Mouse (Mus musculus) heart, adult 2 months (tissue): ENCODE data around the gene Dhps. TPM values are rescaled to one million over a fixed set of nuclear protein-coding genes. Genes with fewer than 3 reads are reported as not detected.

ENCODE experiments used
- DNase-seq, 2 experiments: peaks; one replicate each; pipeline ENCODE4 v3.0.0; 2021
- H3K27ac ChIP-seq: fragments of 200-600 bp; 2 replicates; pipeline ENCODE4 v1.8.1; 2022
- H3K27me3 ChIP-seq: fragments of 200-500 bp; 2 replicates; pipeline ENCODE4 v1.6.1; 2012; ENCODE audit warnings: mild to moderate bottlenecking, low read length, inconsistent platforms, mixed read lengths; ENCODE audit not compliant: control insufficient read depth, insufficient read depth
- H3K36me3 ChIP-seq: fragments of 200-500 bp; 2 replicates; pipeline ENCODE4 v1.6.1; 2012; ENCODE audit warnings: low read length, inconsistent platforms; ENCODE audit not compliant: control insufficient read depth, insufficient read depth
- H3K4me1 ChIP-seq: fragments of 200-500 bp; 2 replicates; pipeline ENCODE4 v1.6.1; 2011; ENCODE audit warnings: low read length; ENCODE audit not compliant: control insufficient read depth, insufficient read depth
- H3K4me3 ChIP-seq: fragments of 200-600 bp; 2 replicates; pipeline ENCODE4 v1.8.1; 2022
- H3K79me2 ChIP-seq: fragments of 200-500 bp; replicated peaks from 2 replicates; pipeline ENCODE4 v1.6.1; 2012; ENCODE audit warnings: mild to moderate bottlenecking, inconsistent platforms, low read length, moderate library complexity, mixed read lengths; ENCODE audit not compliant: control insufficient read depth, insufficient read depth
- H3K9ac ChIP-seq: fragments of 200-500 bp; 2 replicates; pipeline ENCODE4 v1.6.1; 2012; ENCODE audit warnings: low read depth, mild to moderate bottlenecking, control low read depth, inconsistent platforms, low read length, mixed read lengths
- CTCF ChIP-seq: fragments of 200-600 bp; IDR thresholded peaks from 2 replicates; pipeline ENCODE4 v1.8.1; 2022; ENCODE audit warnings: antibody characterized with exemption, mild to moderate bottlenecking, moderate library complexity
- EP300 ChIP-seq: fragments of 200-500 bp; IDR thresholded peaks from 2 replicates; pipeline ENCODE4 v1.6.1; 2011; ENCODE audit warnings: low read depth, low read length, control low read depth; ENCODE audit not compliant: insufficient read depth
- POLR2A ChIP-seq: fragments of 200-500 bp; IDR thresholded peaks from 2 replicates; pipeline ENCODE4 v1.6.1; 2011; ENCODE audit warnings: mild to moderate bottlenecking, low read depth, low read length, control low read depth; ENCODE audit not compliant: insufficient read depth
- WGBS: fragments of 180-500 bp; shearing (Covaris S2); methylation state at CpG from one replicate; pipeline ENCODE4 v1.1.7; 2018; 5-methylcytosine and 5-hydroxymethylcytosine counted together
- intact Hi-C: fragments of 180-260 bp; cut with DNase I; formaldehyde crosslinking; loops from one replicate; pipeline ENCODE4 v1.15.1; 2025
- polyA plus RNA-seq: library from polyadenylated mRNA; depleted of rRNA; stranded (reverse); fragments of >200 nt; gene quantifications from 2 replicates; pipeline ENCODE4 v1.2.3, GENCODE M21; 2012
- total RNA-seq, 2 experiments: library from RNA; stranded (reverse); gene quantifications; 2 replicates each; pipeline ENCODE4 v1.2.3; 2021

Dhps gene
- total and polyA plus RNA-seq, 3 experiments, result 26.1 to 31.5 (median 29.4) TPM

- intact Hi-C loops, result loop anchor here (5.0 kb wide), 1 partner anchor 34 kb away; the partner anchor contains the start of gene Dhps
- DNase-seq, result peak; percentile 68 to 71
- Histone ChIP-seq H3K9ac (peak overlapping the region; percentile 94), H3K79me2 (peaks cover 5% of the 10 kb centered on the region), H3K27me3 (no peaks in the 10 kb centered on the region), H3K4me3 (peak overlapping the region; percentile 76), H3K36me3 (peaks cover under 1% of the 10 kb centered on the region; the same call in 1 of the 2 replicates), H3K4me1 (peaks cover 6% of the 10 kb centered on the region), H3K27ac (peak overlapping the region; percentile 96)
- TF ChIP-seq CTCF, result no peak
- no peak for TF ChIP-seq POLR2A
- no peak for TF ChIP-seq EP300
- under 1% methylated on average over 57 of the region's 57 CpGs for WGBS
Observed at GRCm38 (mm10) chr8:85037681-85038531, 33.7 kb upstream of the Dhps start.

DNA sequence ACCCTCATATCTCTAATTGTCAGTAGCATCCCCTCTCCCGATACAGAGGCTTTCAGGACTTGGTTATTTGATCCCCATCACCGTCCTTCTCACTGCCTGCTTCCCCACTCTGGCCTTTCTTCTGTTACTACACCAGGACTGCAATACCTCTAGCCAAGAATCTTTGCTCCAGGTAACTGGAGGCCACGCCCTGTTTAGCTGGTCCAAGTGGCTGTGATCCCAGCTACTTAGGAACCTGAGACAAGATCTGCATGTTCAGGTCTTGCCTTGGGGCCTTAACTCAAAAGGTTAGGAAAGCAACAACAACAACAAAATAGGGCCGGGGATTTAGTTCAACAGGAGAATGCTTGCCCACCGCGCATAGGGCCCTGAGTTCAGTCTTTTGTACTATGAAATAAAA lies 27.9 kb upstream of the Dhps start:
- intact Hi-C loops, result no loop called here
- Histone ChIP-seq H3K27ac (no peak overlapping the region), H3K27me3 (no peaks in the 10 kb centered on the region), H3K4me1 (no peaks in the 10 kb centered on the region; the same call in 1 of the 2 replicates), H3K9ac (no peak overlapping the region), H3K4me3 (no peak overlapping the region), H3K36me3 (no peaks in the 10 kb centered on the region), H3K79me2 (peaks cover 5% of the 10 kb centered on the region)
- 95% methylated on average over 6 of the region's 6 CpGs for WGBS
- TF ChIP-seq POLR2A, result no peak
- TF ChIP-seq CTCF, result no peak
- TF ChIP-seq EP300, result no peak
- no peak for DNase-seq

DNA sequence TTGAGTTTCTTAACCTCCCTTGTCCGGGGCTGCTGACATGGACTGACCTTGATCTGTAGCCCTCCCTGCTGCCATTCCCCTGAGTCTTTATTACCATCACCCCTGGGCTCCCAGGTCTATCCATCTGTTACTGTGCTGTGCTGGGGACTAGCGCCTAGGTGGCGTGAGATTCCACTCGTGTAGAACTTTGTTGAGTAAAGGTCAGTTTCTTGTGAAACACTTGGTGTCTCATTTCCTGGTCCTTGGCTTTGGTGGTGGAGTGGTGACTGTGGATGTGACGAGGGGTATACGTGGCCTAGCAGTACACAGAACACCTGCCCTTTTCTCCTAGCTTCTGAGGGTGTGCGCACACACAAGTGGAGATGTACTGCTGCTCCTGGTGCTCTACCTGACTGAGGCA lies 14.2 kb upstream of the Dhps start:
- WGBS, result 81% methylated on average over 7 of the region's 7 CpGs
- intact Hi-C loops, result no loop called here

GRCm38 (mm10) chr8:85059879-85060616 lies 11.5 kb upstream of the Dhps start, which contains the start of gene Fbxw9:
TSS of gene Fbxw9 (plus strand) at chr8:85060055.
- WGBS, result under 1% methylated on average over 53 of the region's 53 CpGs
- H3K4me1 ChIP-seq, result no peaks in the 10 kb centered on the region; the same call in 1 of the 2 replicates
- peak within 1 kb of the TSS; percentile 53 for H3K27ac ChIP-seq
- no peaks in the 10 kb centered on the region for H3K27me3 ChIP-seq
- peak; percentile 89 to 90 for DNase-seq
- TF ChIP-seq CTCF, result no peak
- TF ChIP-seq POLR2A, result 0 out of 2 replicates have a peak, but pooled peaks have one; percentile 33
- peak within 1 kb of the TSS; percentile 84 for H3K4me3 ChIP-seq
- intact Hi-C loops, result loop anchor here (1.0 kb wide), 1 partner anchor 11 kb away; the partner anchor contains the start of gene Dhps
- no peaks in the 10 kb centered on the region for H3K36me3 ChIP-seq
- no peaks in the 10 kb centered on the region; the same call in 1 of the 2 replicates for H3K79me2 ChIP-seq
- peak within 1 kb of the TSS; percentile 57 for H3K9ac ChIP-seq

More for the DNA sequence above, 14.2 kb upstream of the Dhps start:
- Histone ChIP-seq H3K4me3 (no peak overlapping the region), H3K36me3 (no peaks in the 10 kb centered on the region), H3K27ac (no peak overlapping the region), H3K79me2 (no peaks in the 10 kb centered on the region; the same call in 1 of the 2 replicates), H3K27me3 (no peaks in the 10 kb centered on the region), H3K4me1 (no peaks in the 10 kb centered on the region; the same call in 1 of the 2 replicates), H3K9ac (no peak overlapping the region)
- TF ChIP-seq CTCF (no peak), POLR2A (no peak), EP300 (no peak)
- DNase-seq, result no peak

DNA sequence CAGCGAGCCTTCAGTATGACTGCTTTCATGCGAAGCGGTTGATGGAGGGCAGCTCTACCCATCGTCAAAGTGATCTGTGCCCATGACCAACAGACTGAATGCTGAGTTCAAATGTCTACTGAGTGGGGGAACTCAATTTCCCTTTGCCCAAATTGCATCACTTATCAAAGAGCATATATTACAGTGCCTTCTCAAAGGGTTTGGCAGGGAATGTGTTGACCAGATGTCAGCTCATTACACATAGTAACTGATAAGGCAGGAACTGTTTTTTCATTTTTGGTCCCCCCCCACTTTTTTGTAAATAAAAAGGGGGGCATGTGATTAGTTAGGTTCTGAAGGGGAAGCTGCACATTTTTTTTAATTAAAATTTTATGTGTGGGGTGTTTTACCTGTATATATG lies 9.0 kb upstream of the Dhps start:
- H3K79me2 ChIP-seq, result no peaks in the 10 kb centered on the region; the same call in 1 of the 2 replicates
- intact Hi-C loops, result no loop called here
- WGBS, result 99% methylated on average over 4 of the region's 4 CpGs

DNA sequence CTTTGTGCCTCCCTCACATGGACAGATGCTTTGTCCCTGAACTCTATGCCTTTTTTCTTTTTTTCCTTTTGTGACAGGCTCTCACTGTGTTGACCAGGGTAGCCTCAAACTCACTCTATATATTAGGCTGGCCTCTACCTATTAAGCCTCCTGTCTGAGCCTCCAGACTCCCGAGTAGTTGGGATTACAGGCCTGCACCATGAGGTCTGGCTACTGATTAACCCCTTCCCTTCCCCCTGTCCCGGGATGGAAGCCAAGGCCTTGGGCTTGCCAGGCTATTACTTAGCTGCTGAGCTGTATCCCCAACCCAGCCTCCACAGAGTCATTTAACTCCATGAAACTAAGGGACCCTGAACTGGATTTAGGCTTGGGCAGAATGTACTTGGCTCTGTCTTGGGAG lies 6.3 kb upstream of the Dhps start:
- intact Hi-C loops, result no loop called here

More for the DNA sequence above, 9.0 kb upstream of the Dhps start:
- Histone ChIP-seq H3K36me3 (no peaks in the 10 kb centered on the region), H3K27me3 (no peaks in the 10 kb centered on the region), H3K9ac (no peak overlapping the region), H3K4me1 (no peaks in the 10 kb centered on the region; the same call in 1 of the 2 replicates), H3K27ac (no peak overlapping the region), H3K4me3 (no peak overlapping the region)
- no peak for DNase-seq
- TF ChIP-seq EP300 (no peak), CTCF (no peak), POLR2A (no peak)

More for the DNA sequence above, 6.3 kb upstream of the Dhps start:
- Histone ChIP-seq H3K4me3 (no peak overlapping the region), H3K79me2 (no peaks in the 10 kb centered on the region; the same call in 1 of the 2 replicates), H3K4me1 (no peaks in the 10 kb centered on the region; the same call in 1 of the 2 replicates), H3K36me3 (no peaks in the 10 kb centered on the region), H3K9ac (no peak overlapping the region), H3K27ac (no peak overlapping the region), H3K27me3 (no peaks in the 10 kb centered on the region)
- DNase-seq, result no peak
- TF ChIP-seq CTCF, result no peak
- no peak for TF ChIP-seq POLR2A
- TF ChIP-seq EP300, result no peak
- WGBS, result 55% methylated on average over 2 of the region's 2 CpGs
